Mouse (Mus musculus) adrenal gland, adult 2 months (tissue): ENCODE measurements around the gene Tmcc1. TPM values are rescaled to one million over a fixed set of nuclear protein-coding genes. Genes with fewer than 3 reads are reported as not detected.
A peak's percentile ranks its signal among the peaks of the same experiment; 100 is the strongest.

Experiments
- DNase-seq: peaks from one replicate; pipeline ENCODE4 v3.0.0; 2021
- polyA plus RNA-seq: library from polyadenylated mRNA; depleted of rRNA; stranded (reverse); fragments of >200 nt; gene quantifications from 2 replicates; pipeline ENCODE4 v1.2.3, GENCODE M21; 2012
- total RNA-seq, 2 experiments: library from RNA; stranded (reverse); gene quantifications; 2 replicates each; pipeline ENCODE4 v1.2.3; 2021

The Tmcc1 gene
- total and polyA plus RNA-seq, 3 experiments, result 4.3 to 24.1 (median 20.7) TPM

DNA sequence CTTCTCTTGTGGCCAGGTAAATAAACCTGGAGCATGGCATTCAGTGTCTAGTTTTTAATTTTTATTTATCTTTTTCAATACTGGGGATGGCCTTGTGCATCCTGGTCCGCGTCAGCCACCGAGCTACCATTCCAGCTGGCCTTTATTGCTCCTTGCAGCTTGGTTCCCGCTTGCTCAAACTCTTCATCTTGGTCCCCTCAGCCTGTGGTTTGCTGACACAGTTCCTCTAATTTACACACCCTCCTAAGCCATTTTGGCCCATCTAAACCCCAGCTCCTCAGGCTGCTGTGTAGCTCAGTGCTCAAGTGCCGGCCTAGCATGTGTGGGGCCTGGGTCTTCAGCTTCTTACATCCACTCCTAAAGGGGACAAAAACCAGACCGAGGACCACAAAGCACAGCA is 179.2 kb downstream of the Tmcc1 start:
- no peak for DNase-seq

DNA sequence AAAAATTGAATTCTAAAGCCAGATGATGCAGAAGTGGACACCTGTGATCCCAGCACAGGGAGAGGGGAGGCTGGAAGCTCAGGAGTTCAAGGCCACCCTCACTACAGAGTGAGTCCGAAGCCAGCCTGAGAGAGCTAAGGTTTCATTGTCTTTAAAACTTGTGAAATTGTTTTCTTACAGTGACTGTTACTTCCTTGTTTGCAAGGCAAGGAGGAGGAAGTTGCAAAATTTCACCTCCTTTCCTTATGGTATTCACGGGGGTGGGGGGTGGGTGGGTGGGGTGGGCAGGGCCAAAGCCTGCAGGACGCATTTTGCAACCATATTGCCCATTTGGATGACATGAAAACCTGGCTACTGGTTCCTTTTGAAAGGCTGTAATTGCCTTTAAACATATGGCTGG is 179.6 kb downstream of the Tmcc1 start:
- DNase-seq, result no peak

DNA sequence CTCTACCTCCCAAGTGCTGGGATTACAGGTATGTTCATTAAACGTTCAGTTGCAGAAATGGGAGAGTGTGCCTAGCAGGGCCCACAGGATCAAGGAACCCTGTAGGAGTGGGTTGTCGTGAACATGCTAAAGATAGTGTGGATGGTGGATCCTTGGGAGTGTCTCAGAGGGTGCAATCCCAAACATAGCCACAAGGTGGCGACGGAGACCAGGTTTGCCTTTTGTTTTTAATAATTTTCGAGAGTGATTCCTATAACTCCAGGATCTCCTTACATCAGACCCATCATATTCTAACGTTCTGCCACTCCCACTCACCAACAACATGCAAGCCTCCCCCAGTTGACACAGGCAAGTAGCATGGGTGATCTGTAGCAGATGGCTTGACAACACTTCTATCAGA is 182.7 kb downstream of the Tmcc1 start:
- DNase-seq, result peak; percentile 82

- peak; percentile 75 for DNase-seq
These were observed 183.9 kb downstream of the Tmcc1 start for GRCm38 (mm10) chr6:116009426-116009825.

- peak; percentile 77 for DNase-seq
These were observed 185.6 kb downstream of the Tmcc1 start for GRCm38 (mm10) chr6:116007561-116008173.

- peak; percentile 73 for DNase-seq
These were observed 186.6 kb downstream of the Tmcc1 start for GRCm38 (mm10) chr6:116006731-116007130.

DNA sequence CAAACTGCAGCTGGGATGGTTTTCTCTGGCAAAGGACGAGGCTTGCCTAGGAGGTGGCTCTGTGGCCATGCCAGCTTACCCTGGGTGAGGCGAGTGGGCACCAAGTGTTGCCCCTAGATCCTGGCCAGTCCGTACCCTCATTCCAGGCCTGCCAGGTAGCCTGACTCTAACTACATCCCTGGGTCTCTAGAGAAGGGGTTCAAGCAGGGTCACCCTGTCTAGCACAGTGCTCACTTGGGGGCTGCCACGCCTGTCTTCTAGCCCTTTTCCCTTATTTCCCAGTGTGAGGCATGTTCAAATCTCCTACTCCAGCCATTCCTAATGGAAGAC is 187.4 kb downstream of the Tmcc1 start:
- DNase-seq, result no peak

DNA sequence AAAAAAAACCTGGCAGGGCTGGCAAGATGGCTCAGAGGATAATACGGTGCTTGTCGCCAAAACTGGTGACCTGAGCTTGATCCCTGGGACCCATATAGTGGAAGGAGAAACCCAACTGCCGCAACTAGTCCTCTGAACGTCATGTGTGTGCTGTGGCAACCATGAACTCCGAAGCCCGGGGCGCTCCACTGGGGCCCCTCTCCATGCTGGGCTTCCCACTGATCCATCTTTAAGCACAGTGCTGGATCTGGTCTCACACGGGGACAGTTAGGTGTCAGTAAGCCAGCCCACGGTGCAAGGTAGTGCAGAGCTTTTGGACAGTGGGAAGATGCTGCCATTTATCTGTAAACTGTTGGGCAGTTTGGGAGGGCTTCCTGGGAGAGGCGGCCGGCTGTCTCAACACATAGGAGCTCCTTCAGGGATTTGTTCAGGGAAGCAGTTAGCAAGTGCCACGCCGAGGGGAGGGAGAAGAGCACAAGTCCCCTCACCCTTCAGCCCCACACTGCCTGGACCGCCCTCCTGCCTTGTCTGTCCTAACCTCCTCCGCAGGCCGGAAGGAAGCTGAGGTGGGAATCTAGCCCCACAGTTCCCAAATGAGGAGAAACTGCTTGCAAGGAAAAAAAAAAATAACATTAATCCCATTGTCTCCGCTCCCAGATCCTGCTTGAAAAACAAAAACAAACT is 187.9 kb downstream of the Tmcc1 start:
- DNase-seq, result no peak

DNA sequence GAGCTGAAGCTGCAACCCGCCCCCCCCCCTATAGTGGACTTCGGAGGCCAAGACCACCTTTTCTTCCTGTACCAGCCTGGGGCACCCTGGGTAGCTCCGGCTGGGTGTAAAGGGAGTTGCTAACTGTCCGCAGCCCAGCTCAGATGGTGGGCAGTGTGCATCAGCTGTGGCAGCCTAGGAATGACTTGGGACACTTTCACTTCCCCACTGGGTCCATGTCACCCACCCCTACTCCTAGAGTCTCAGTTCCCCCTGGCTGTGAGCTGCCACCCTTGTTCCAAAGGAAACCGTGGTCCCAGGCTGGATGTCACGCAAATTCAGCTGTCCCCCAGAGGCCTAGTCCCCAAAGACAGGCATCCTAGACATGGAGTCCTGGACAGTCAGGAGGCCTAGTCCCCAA is 188.6 kb downstream of the Tmcc1 start:
- DNase-seq, result no peak

- DNase-seq, result peak; percentile 66
These were observed 189.2 kb downstream of the Tmcc1 start for GRCm38 (mm10) chr6:116004069-116004468.

DNA sequence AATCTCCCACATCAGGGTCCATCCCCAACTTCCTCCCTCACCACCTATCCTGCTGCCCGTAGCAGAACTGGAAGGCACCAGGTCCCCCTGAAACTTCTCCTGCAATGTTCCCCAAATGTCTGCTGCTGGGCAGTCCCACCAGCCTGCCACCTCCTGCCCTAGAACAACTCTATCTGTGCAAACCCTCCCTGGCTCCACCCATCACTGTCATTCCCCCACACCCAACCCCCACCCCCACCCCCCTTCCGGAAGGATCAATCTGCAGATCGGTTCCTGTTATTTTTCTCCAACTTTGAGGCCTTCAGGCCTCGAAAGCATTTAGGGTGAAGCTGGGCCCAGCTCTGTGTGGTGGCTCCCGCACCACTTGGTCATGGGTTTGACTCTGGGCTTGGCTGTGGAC is 189.8 kb downstream of the Tmcc1 start:
- no peak for DNase-seq

GRCm38 (mm10) chr6:116002311-116003104 is 190.8 kb downstream of the Tmcc1 start:
- no peak for DNase-seq

DNA sequence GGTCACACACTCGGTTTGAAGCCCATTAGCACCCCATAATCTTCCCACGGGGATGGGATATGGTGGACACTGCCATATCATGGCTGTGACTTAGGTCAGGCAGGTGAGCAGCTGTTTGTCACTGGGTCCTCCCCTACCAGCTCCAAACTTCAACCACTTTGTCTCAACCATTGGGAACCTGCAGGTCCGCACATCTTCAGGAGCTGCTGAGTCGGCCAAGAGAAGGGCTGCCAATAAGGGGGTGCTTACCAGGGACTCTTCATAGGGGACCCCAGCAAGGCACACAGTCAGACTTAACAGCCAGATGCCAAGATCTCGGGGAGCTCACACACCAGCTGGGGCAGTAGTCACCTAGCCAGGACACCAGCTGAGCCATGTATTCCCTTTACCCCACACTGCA is 192.4 kb downstream of the Tmcc1 start:
- DNase-seq, result no peak

DNA sequence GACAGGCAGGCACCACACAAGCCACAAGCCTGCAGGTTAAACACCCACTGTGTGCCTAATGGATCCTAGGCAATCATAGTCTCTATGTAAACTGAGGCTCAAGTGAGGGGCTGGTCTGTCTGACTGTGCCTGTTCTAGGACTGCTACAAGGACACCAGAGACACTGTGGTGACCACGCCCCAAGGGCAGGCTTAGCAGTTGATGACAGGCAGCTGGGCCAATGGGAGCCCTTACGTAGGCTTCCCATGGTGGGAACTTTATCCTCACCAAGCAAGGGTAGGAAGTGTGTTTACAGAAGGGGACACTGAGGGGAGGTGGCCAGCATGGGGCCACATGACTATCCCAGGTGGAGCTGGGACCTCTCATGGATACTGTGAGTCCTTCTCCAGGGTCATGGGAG is 194.1 kb downstream of the Tmcc1 start:
- peak; percentile 72 for DNase-seq

- DNase-seq, result peak; percentile 16
These were observed 194.5 kb downstream of the Tmcc1 start for GRCm38 (mm10) chr6:115998758-115999157.

DNA sequence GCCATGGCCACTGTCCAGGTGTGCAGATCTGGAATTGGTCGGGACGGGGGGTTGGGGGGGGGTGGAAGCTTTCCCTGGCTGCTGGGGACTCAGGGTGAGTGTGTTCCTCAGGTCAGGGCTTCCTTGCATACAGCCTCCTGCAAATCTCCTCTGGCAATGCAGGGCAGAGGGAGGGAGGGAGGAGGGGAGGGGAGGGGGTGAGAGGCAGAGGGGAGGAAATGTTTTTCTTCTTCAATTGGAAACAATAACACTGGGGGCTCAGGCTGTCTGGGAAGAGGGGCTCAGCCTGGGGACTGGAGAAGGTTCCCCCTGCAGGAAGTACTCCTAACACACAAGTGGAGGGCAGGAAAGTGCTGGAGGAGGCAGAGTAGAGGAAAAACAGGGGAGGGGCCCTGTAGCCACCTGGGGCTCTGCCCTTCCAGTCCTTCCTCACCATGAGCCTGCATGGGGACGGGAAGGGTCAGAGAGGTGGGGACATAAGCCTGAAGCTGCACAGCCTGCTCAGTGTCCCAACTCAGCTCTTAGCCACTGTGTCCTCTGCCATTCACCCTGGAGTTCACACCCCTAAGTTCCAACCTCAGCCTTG is 195.5 kb downstream of the Tmcc1 start:
- no peak for DNase-seq

- peak; percentile 85 for DNase-seq
These were observed 197.0 kb downstream of the Tmcc1 start for GRCm38 (mm10) chr6:115996171-115996851.

DNA sequence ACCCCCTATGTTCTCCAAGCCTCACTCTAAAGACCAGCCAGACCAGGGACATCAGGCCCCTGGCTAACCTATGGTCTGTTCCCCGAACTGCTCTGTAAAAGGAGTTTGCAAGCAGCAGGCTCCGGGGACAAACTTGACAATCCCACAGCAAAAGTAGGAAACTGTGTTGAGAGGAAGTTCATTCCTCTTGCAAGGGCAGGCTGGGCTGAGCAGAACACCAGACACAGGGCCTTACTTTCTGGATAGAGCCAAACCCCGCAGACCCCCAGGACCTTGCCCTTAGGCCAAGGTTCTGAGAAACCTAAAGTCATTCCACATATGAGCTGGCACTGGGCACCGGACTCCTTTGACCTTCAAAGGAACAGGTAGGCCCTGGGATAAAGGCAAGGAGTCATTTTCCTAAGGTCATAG is 197.8 kb downstream of the Tmcc1 start:
- peak; percentile 49 for DNase-seq

- DNase-seq, result peak; percentile 99
These were observed 198.3 kb downstream of the Tmcc1 start, which contains the start of gene Plxnd1 for GRCm38 (mm10) chr6:115994877-115995520. TSS of gene Plxnd1 (minus strand) at chr6:115995005.

- DNase-seq, result no peak
These were observed 199.0 kb downstream of the Tmcc1 start for GRCm38 (mm10) chr6:115994146-115994876.
